Mouse (Mus musculus): ENCODE measurements around the gene Yipf2.

- no peak for TF ChIP-seq CTCF (IDR thresholded peaks at IDR 0.05; ENCODE audit: control insufficient read depth, insufficient read depth, low read length)
- no peak for TF ChIP-seq POLR2A (IDR thresholded peaks at IDR 0.05; ENCODE audit: borderline replicate concordance, control insufficient read depth, low read depth, low read length)
These were observed 17.2 kb upstream of the Yipf2 start for GRCm38 (mm10) chr9:21609861-21610260.

Data from bone marrow, adult 2 months (tissue).